21 mouse cellular contexts compared by ENCODE assay signal in the genomic region with DNA sequence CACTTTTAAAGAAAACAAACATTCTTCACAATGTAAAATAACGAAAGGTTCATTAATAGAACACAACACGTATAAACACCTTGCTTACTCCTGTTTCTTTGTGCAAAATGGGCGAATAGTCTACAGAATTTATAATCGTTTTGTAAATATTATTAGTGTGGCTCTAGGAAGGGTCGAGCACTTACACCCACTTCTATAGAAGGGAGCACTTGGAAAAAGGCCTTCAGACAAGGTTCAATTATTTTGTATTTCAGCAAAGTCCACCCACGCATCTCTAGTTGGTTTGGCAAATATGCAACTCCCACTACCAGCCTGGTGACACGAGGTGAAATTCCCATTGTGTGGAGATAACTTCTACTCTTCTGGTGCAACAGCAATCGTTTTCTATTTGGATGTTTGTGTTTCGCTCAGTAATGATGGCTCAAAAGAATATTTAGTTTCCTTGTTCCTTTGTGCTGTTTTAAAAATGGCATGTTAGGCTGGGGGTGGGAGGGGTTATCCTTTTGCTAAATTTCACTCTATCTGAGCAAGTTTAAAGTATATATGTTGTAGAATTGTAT. TPM values are rescaled to one million over a fixed set of nuclear protein-coding genes. Genes with fewer than 3 reads are reported as not detected.
DNase-seq lines count a peak whose midpoint lies in the region; ATAC-seq and TF ChIP-seq lines count a peak whose summit lies in the region.
"Had no signal": no experiment of that assay in that cellular context is flagged by ENCODE, and none has a peak within 500 bp of the region (broad histone marks: within the 10 kb centered on the region; RNA-seq: fewer than 3 reads in every experiment).

No protein-coding gene starts in this region.

- TF ChIP-seq POLR2A in brain, embryonic 14.5 days (IDR thresholded peaks at IDR 0.05; ENCODE audit: borderline replicate concordance, extremely low read depth, insufficient read depth, insufficient read length, poor library complexity, severe bottlenecking), result no peak

- H3K36me3 ChIP-seq in intestine, embryonic 15.5 days, result no peaks in the 10 kb centered on the region
- H3K36me3 ChIP-seq in intestine, embryonic 16.5 days (ENCODE audit: control insufficient read depth, insufficient read depth, low read length), result no peaks in the 10 kb centered on the region
- H3K36me3 ChIP-seq in embryonic facial prominence, embryonic 10.5 days (replicated peaks), result no peaks in the 10 kb centered on the region
- H3K36me3 ChIP-seq in hindbrain, postnatal 0 days (ENCODE audit: insufficient read depth, low read length), result no peaks in the 10 kb centered on the region
- H3K36me3 ChIP-seq: heart, embryonic 13.5 days; limb, embryonic 12.5 days; liver, embryonic 15.5 days had no signal

- no peak overlapping the region for H3K4me3 ChIP-seq in intestine, embryonic 15.5 days (replicated peaks)
- no peak overlapping the region for H3K4me3 ChIP-seq in intestine, embryonic 16.5 days (ENCODE audit: low read length)
- no peak overlapping the region for H3K4me3 ChIP-seq in embryonic facial prominence, embryonic 10.5 days
- peak overlapping the region; percentile 24 for H3K4me3 ChIP-seq in hindbrain, postnatal 0 days (ENCODE audit: low read length)
- H3K4me3 ChIP-seq: liver, embryonic 15.5 days had no signal

- 31% methylated on average over 9 of the region's 9 CpGs for WGBS in intestine, embryonic 15.5 days
- 31% methylated on average over 9 of the region's 9 CpGs for WGBS in intestine, embryonic 16.5 days
- 4% methylated on average over 9 of the region's 9 CpGs for WGBS in embryonic facial prominence, embryonic 10.5 days
- 5% methylated on average over 9 of the region's 9 CpGs for WGBS in hindbrain, postnatal 0 days

- peak; percentile 43 for DNase-seq in brain, embryonic 14.5 days (ENCODE audit: low read depth)
- DNase-seq in embryonic facial prominence, embryonic 10.5 days (ENCODE audit: low spot score), result peak; percentile 34
- DNase-seq in hindbrain, postnatal 0 days (ENCODE audit: low spot score), result peak; percentile 42
- no peak for DNase-seq in heart, adult 9 months (ENCODE audit: low spot score in 2 of 2)
- no peak for DNase-seq in frontal cortex, postnatal 10 days (ENCODE audit: low spot score in 2 of 2)
- DNase-seq in layer of hippocampus, postnatal 25 days (ENCODE audit: extremely low spot score in 1 of 2, low spot score in 1 of 2), result no peak
- DNase-seq: B cell, adult 2 months; cerebellum, adult 2 months; heart, postnatal 4 days; kidney, postnatal 25 days; lung, postnatal 10 days; retina, postnatal 1 day had no signal

- ATAC-seq in intestine, embryonic 15.5 days, result no peak
- no peak for ATAC-seq in intestine, embryonic 16.5 days
- ATAC-seq in hindbrain, postnatal 0 days, result no peak

- H3K4me2 ChIP-seq in intestine, embryonic 15.5 days (replicated peaks), result 0 out of 2 replicates have a peak overlapping the region, but pooled peaks have one; percentile 7
- H3K4me2 ChIP-seq in intestine, embryonic 16.5 days (ENCODE audit: low read depth, low read length), result no peak overlapping the region
- H3K4me2 ChIP-seq in hindbrain, postnatal 0 days (ENCODE audit: low read depth, low read length), result peak overlapping the region; percentile 51
- H3K4me2 ChIP-seq: liver, embryonic 15.5 days had no signal

- peaks cover 21% of the 10 kb centered on the region for H3K4me1 ChIP-seq in intestine, embryonic 15.5 days (replicated peaks)
- peaks cover 18% of the 10 kb centered on the region for H3K4me1 ChIP-seq in intestine, embryonic 16.5 days (ENCODE audit: control insufficient read depth, insufficient read depth, low read length)
- peaks cover 28% of the 10 kb centered on the region for H3K4me1 ChIP-seq in embryonic facial prominence, embryonic 10.5 days
- no peaks in the 10 kb centered on the region for H3K4me1 ChIP-seq in hindbrain, postnatal 0 days (ENCODE audit: insufficient read depth, low read length)
- H3K4me1 ChIP-seq: liver, embryonic 15.5 days had no signal

- H3K9ac ChIP-seq in intestine, embryonic 15.5 days, result no peak overlapping the region
- H3K9ac ChIP-seq in intestine, embryonic 16.5 days (ENCODE audit: low read depth, low read length), result no peak overlapping the region
- peak overlapping the region; percentile 31; the same call in 1 of the 2 replicates for H3K9ac ChIP-seq in hindbrain, postnatal 0 days (replicated peaks; ENCODE audit: low read length)
- H3K9ac ChIP-seq: liver, embryonic 15.5 days had no signal

- H3K27ac ChIP-seq in intestine, embryonic 15.5 days, result no peak overlapping the region
- H3K27ac ChIP-seq in intestine, embryonic 16.5 days (ENCODE audit: low read length), result no peak overlapping the region
- no peak overlapping the region for H3K27ac ChIP-seq in embryonic facial prominence, embryonic 10.5 days (replicated peaks)
- peak overlapping the region; percentile 78 for H3K27ac ChIP-seq in hindbrain, postnatal 0 days
- H3K27ac ChIP-seq: heart, embryonic 13.5 days; limb, embryonic 12.5 days; liver, embryonic 15.5 days had no signal

- TF ChIP-seq CTCF in brain, embryonic 14.5 days (IDR thresholded peaks at IDR 0.05; ENCODE audit: borderline replicate concordance, extremely low read depth, insufficient read depth, insufficient read length), result no peak
- TF ChIP-seq CTCF in hindbrain, postnatal 0 days (IDR thresholded peaks at IDR 0.05; ENCODE audit: low read depth), result no peak

- no peaks in the 10 kb centered on the region for H3K9me3 ChIP-seq in intestine, embryonic 15.5 days
- no peaks in the 10 kb centered on the region for H3K9me3 ChIP-seq in intestine, embryonic 16.5 days (ENCODE audit: control insufficient read depth, low read length)
- H3K9me3 ChIP-seq in embryonic facial prominence, embryonic 10.5 days, result no peaks in the 10 kb centered on the region
- H3K9me3 ChIP-seq in hindbrain, postnatal 0 days (ENCODE audit: low read length), result no peaks in the 10 kb centered on the region
- H3K9me3 ChIP-seq: heart, embryonic 13.5 days; limb, embryonic 12.5 days; liver, embryonic 15.5 days had no signal

- peaks cover 93% of the 10 kb centered on the region for H3K27me3 ChIP-seq in intestine, embryonic 15.5 days (replicated peaks)
- H3K27me3 ChIP-seq in intestine, embryonic 16.5 days (replicated peaks; ENCODE audit: control insufficient read depth, insufficient read depth, low read length), result peaks cover 83% of the 10 kb centered on the region
- H3K27me3 ChIP-seq in embryonic facial prominence, embryonic 10.5 days (replicated peaks; ENCODE audit: low read depth, poor library complexity, severe bottlenecking), result peaks cover 100% of the 10 kb centered on the region
- H3K27me3 ChIP-seq in hindbrain, postnatal 0 days (ENCODE audit: insufficient read depth, low read length), result peaks cover 89% of the 10 kb centered on the region

RNA-seq across cellular contexts. Expression of gene Hoxd1, which starts 14.3 kb away (rescaled TPM):
- 0.09 and 0.10 TPM in 2 replicates for polyA plus RNA-seq in intestine, embryonic 15.5 days (2015; fragmentation: Nextera tagmentation; extraction: Ambion mirVana)
- 0.10 and 0.11 TPM in 2 replicates for polyA plus RNA-seq in intestine, embryonic 16.5 days (2015; fragmentation: Nextera tagmentation; extraction: Ambion mirVana)
- 0.34 and 1.3 TPM in 2 replicates for polyA plus RNA-seq in brain, embryonic 14.5 days (2012; rRNA removed)
- 0.20 and 0.39 TPM in 2 replicates for polyA plus RNA-seq in embryonic facial prominence, embryonic 10.5 days (2016; fragmentation: Nextera tagmentation; extraction: Ambion mirVana)
- 0.26 and 1.7 TPM in 2 replicates for total RNA-seq in hindbrain, postnatal 0 days (2014; rRNA removed)
- 0.43 and 0.46 TPM in 2 replicates for polyA plus RNA-seq in hindbrain, postnatal 0 days (2015; fragmentation: Nextera tagmentation; extraction: Ambion mirVana)
- total RNA-seq in layer of hippocampus, postnatal 25 days (2021), result under 1 TPM; 0.20 to 0.26 TPM
- total RNA-seq: heart, postnatal 4 days; layer of hippocampus, postnatal 10 days; neutrophil, adult 5-6 weeks had no signal
- polyA plus RNA-seq: heart, embryonic 13.5 days; thymus, postnatal 0 days had no signal

RNA-seq across cellular contexts. Expression of gene Gm28230, which starts 22.0 kb away (rescaled TPM):
- 0.55 and 0.73 TPM in 2 replicates for polyA plus RNA-seq in intestine, embryonic 15.5 days (2015; fragmentation: Nextera tagmentation; extraction: Ambion mirVana)
- polyA plus RNA-seq in intestine, embryonic 16.5 days (2015; fragmentation: Nextera tagmentation; extraction: Ambion mirVana), result 0.24 TPM in 1 of 2 replicates, not detected in the other
- 0.44 and 1.7 TPM in 2 replicates for polyA plus RNA-seq in brain, embryonic 14.5 days (2012; rRNA removed)
- not detected in 2 replicates for polyA plus RNA-seq in embryonic facial prominence, embryonic 10.5 days (2016; fragmentation: Nextera tagmentation; extraction: Ambion mirVana)
- total RNA-seq in hindbrain, postnatal 0 days (2014; rRNA removed), result 1.3 and 3.5 TPM in 2 replicates
- polyA plus RNA-seq in hindbrain, postnatal 0 days (2015; fragmentation: Nextera tagmentation; extraction: Ambion mirVana), result 0.37 and 0.70 TPM in 2 replicates
- total RNA-seq in layer of hippocampus, postnatal 25 days (2021), result not detected
- total RNA-seq: heart, postnatal 4 days; layer of hippocampus, postnatal 10 days; neutrophil, adult 5-6 weeks had no signal
- polyA plus RNA-seq: frontal cortex, adult 2 months; liver, embryonic 15.5 days; thymus, postnatal 0 days had no signal

RNA-seq across cellular contexts. Expression of gene Hoxd4, which starts 36.8 kb away (rescaled TPM):
- polyA plus RNA-seq in intestine, embryonic 15.5 days (2015; fragmentation: Nextera tagmentation; extraction: Ambion mirVana), result 1.2 and 1.6 TPM in 2 replicates
- polyA plus RNA-seq in intestine, embryonic 16.5 days (2015; fragmentation: Nextera tagmentation; extraction: Ambion mirVana), result 0.91 and 0.95 TPM in 2 replicates
- polyA plus RNA-seq in brain, embryonic 14.5 days (2012; rRNA removed), result 0.81 and 5.5 TPM in 2 replicates
- polyA plus RNA-seq in embryonic facial prominence, embryonic 10.5 days (2016; fragmentation: Nextera tagmentation; extraction: Ambion mirVana), result not detected in 2 replicates
- total RNA-seq in hindbrain, postnatal 0 days (2014; rRNA removed), result 13.9 and 18.1 TPM in 2 replicates
- polyA plus RNA-seq in hindbrain, postnatal 0 days (2015; fragmentation: Nextera tagmentation; extraction: Ambion mirVana), result 1.6 and 1.9 TPM in 2 replicates
- not detected for total RNA-seq in layer of hippocampus, postnatal 25 days (2021)
- total RNA-seq: layer of hippocampus, postnatal 10 days; neutrophil, adult 5-6 weeks had no signal
- polyA plus RNA-seq: frontal cortex, adult 2 months; heart, embryonic 13.5 days; liver, embryonic 15.5 days; thymus, postnatal 0 days had no signal

RNA-seq across cellular contexts. Expression of gene Hoxd3, which starts 36.8 kb away (rescaled TPM):
- 18.8 and 19.2 TPM in 2 replicates for polyA plus RNA-seq in intestine, embryonic 15.5 days (2015; fragmentation: Nextera tagmentation; extraction: Ambion mirVana)
- polyA plus RNA-seq in intestine, embryonic 16.5 days (2015; fragmentation: Nextera tagmentation; extraction: Ambion mirVana), result 13.4 and 15.1 TPM in 2 replicates
- polyA plus RNA-seq in brain, embryonic 14.5 days (2012; rRNA removed), result 9.6 and 47.4 TPM in 2 replicates
- polyA plus RNA-seq in embryonic facial prominence, embryonic 10.5 days (2016; fragmentation: Nextera tagmentation; extraction: Ambion mirVana), result 1.7 and 6.9 TPM in 2 replicates
- 31.3 and 36.8 TPM in 2 replicates for total RNA-seq in hindbrain, postnatal 0 days (2014; rRNA removed)
- 25.2 and 26.3 TPM in 2 replicates for polyA plus RNA-seq in hindbrain, postnatal 0 days (2015; fragmentation: Nextera tagmentation; extraction: Ambion mirVana)
- not detected for total RNA-seq in layer of hippocampus, postnatal 25 days (2021)
- total RNA-seq: layer of hippocampus, postnatal 10 days; neutrophil, adult 5-6 weeks had no signal
- polyA plus RNA-seq: frontal cortex, adult 2 months; liver, embryonic 15.5 days had no signal

RNA-seq across cellular contexts. Expression of gene Hoxd8, which starts 44.1 kb away (rescaled TPM):
- 4.2 and 5.1 TPM in 2 replicates for polyA plus RNA-seq in intestine, embryonic 15.5 days (2015; fragmentation: Nextera tagmentation; extraction: Ambion mirVana)
- polyA plus RNA-seq in intestine, embryonic 16.5 days (2015; fragmentation: Nextera tagmentation; extraction: Ambion mirVana), result 3.1 TPM in 2 replicates
- 0.73 and 1.6 TPM in 2 replicates for polyA plus RNA-seq in brain, embryonic 14.5 days (2012; rRNA removed)
- polyA plus RNA-seq in embryonic facial prominence, embryonic 10.5 days (2016; fragmentation: Nextera tagmentation; extraction: Ambion mirVana), result not detected in 2 replicates
- total RNA-seq in hindbrain, postnatal 0 days (2014; rRNA removed), result 0.37 and 9.2 TPM in 2 replicates
- polyA plus RNA-seq in hindbrain, postnatal 0 days (2015; fragmentation: Nextera tagmentation; extraction: Ambion mirVana), result 0.21 TPM in 1 of 2 replicates, not detected in the other
- not detected for total RNA-seq in layer of hippocampus, postnatal 25 days (2021)
- total RNA-seq: neutrophil, adult 5-6 weeks had no signal
- polyA plus RNA-seq: cerebellum, adult 2 months had no signal

Comparison
In these comparisons a context has a peak if more than half of its experiments do, and no peak if none do; other contexts are left out.
1. DNase-seq: peak in brain, embryonic 14.5 days (single experiment), embryonic facial prominence, embryonic 10.5 days (single experiment) and hindbrain, postnatal 0 days (single experiment); none in heart, adult 9 months (0 of 2), frontal cortex, postnatal 10 days (0 of 2) and layer of hippocampus, postnatal 25 days (0 of 2).